Mouse (Mus musculus): ENCODE data around the gene Zbtb32.
A peak's percentile ranks its signal among the peaks of the same experiment; 100 is the strongest.

- TF ChIP-seq CTCF (IDR thresholded peaks at IDR 0.05; ENCODE audit: low read depth) = 0 out of 2 replicates have a peak, but pooled peaks have one; percentile 6
- TF ChIP-seq EP300 (IDR thresholded peaks at IDR 0.05; ENCODE audit: low read depth) = no peak
Observed at GRCm38 (mm10) chr7:30572389-30572788, 26.3 kb downstream of the Zbtb32 start.

All from liver, embryonic 14.5 days (tissue).